Mouse (Mus musculus) heart, embryonic 11.5 days (tissue): ENCODE measurements around the gene Ubfd1. TPM values are rescaled to one million over a fixed set of nuclear protein-coding genes. Genes with fewer than 3 reads are reported as not detected.

Source experiments
- ATAC-seq: fragments of 200-750 bp; cut with Nextera tagmentation; replicated peaks from 2 replicates; pipeline ENCODE4 v1.8.0; 2017; ENCODE audit warnings: moderate library complexity; ENCODE audit not compliant: insufficient number of reproducible peaks, low FRiP score, low TSS enrichment
- H3K27ac ChIP-seq: fragments of 300-500 bp; sonication (generic); 2 replicates; pipeline ENCODE4 v1.5.1; 2014; ENCODE audit warnings: mild to moderate bottlenecking, low read depth, low read length
- H3K27me3 ChIP-seq: fragments of 300-500 bp; sonication (generic); 2 replicates; pipeline ENCODE4 v1.6.1; 2014; ENCODE audit warnings: mild to moderate bottlenecking, low read length, mixed read lengths; ENCODE audit not compliant: control insufficient read depth, insufficient read depth
- H3K36me3 ChIP-seq: fragments of 300-500 bp; sonication (generic); 2 replicates; pipeline ENCODE4 v1.6.1; 2014; ENCODE audit warnings: mild to moderate bottlenecking, low read length, moderate library complexity, mixed read lengths; ENCODE audit not compliant: control insufficient read depth, insufficient read depth
- H3K4me1 ChIP-seq: fragments of 300-500 bp; sonication (generic); 2 replicates; pipeline ENCODE4 v1.6.1; 2014; ENCODE audit warnings: low read length; ENCODE audit not compliant: control insufficient read depth, insufficient read depth
- H3K4me2 ChIP-seq: fragments of 300-500 bp; sonication (generic); 2 replicates; pipeline ENCODE4 v1.6.1; 2014; ENCODE audit warnings: mild to moderate bottlenecking, moderate library complexity
- H3K4me3 ChIP-seq: fragments of 300-500 bp; sonication (generic); 2 replicates; pipeline ENCODE4 v1.5.1; 2014; ENCODE audit warnings: low read depth, low read length
- H3K9ac ChIP-seq: fragments of 300-500 bp; sonication (generic); 2 replicates; pipeline ENCODE4 v1.6.1; 2014; ENCODE audit warnings: mild to moderate bottlenecking, low read depth, low read length, moderate library complexity
- H3K9me3 ChIP-seq: fragments of 300-500 bp; sonication (generic); replicated peaks from 2 replicates; pipeline ENCODE4 v1.6.1; 2016; ENCODE audit warnings: low read length; ENCODE audit not compliant: control insufficient read depth
- WGBS: fragments of 180-500 bp; shearing (Covaris S2); extraction: QIAGEN DNeasy Blood & Tissue Kit; methylation state at CpG from one replicate; pipeline ENCODE4 v1.1.7; 2014; ENCODE audit not compliant: insufficient replicate concordance; 5-methylcytosine and 5-hydroxymethylcytosine counted together
- polyA plus RNA-seq: library from polyadenylated mRNA; unstranded; fragments of >200 nt; fragmentation: Nextera tagmentation; extraction: Ambion mirVana; gene quantifications from 2 replicates; pipeline ENCODE4 v1.2.1, GENCODE M21; 2014

The Ubfd1 gene
- 67.4 and 71.0 TPM in 2 replicates for polyA plus RNA-seq

GRCm38 (mm10) chr7:122066945-122067516 is at the start of gene Ubfd1, which contains the start of gene Ears2:
TSS of gene Ubfd1 (plus strand) at chr7:122067175.
TSS of gene Ears2 (minus strand) at chr7:122067263.
- H3K9me3 ChIP-seq, result no peaks in the 10 kb centered on the region
- H3K36me3 ChIP-seq, result peaks cover 10% of the 10 kb centered on the region
- ATAC-seq, result peak; percentile 97
- peak within 1 kb of the TSS; percentile 94 for H3K4me3 ChIP-seq
- no peaks in the 10 kb centered on the region for H3K27me3 ChIP-seq
- H3K9ac ChIP-seq, result peak within 1 kb of the TSS; percentile 94
- H3K27ac ChIP-seq, result peak within 1 kb of the TSS; percentile 94
- H3K4me2 ChIP-seq, result peak within 1 kb of the TSS; percentile 74
- peaks cover 13% of the 10 kb centered on the region for H3K4me1 ChIP-seq
- WGBS, result under 1% methylated on average over 56 of the region's 60 CpGs

- no peaks in the 10 kb centered on the region for H3K36me3 ChIP-seq
- no peaks in the 10 kb centered on the region for H3K9me3 ChIP-seq
- peak overlapping the region; percentile 88 for H3K4me2 ChIP-seq
- H3K9ac ChIP-seq, result 0 out of 2 replicates have a peak overlapping the region, but pooled peaks have one; percentile 28
- 0 out of 2 replicates have a peak overlapping the region, but pooled peaks have one; percentile 8 for H3K4me3 ChIP-seq
- H3K27ac ChIP-seq, result peak overlapping the region; percentile 41; the same call in 1 of the 2 replicates
- H3K27me3 ChIP-seq, result no peaks in the 10 kb centered on the region
- WGBS, result 66% methylated on average over 3 of the region's 3 CpGs
- H3K4me1 ChIP-seq, result peaks cover 39% of the 10 kb centered on the region
- ATAC-seq, result 0 out of 2 replicates have a peak, but pooled peaks have one; percentile 40
These were observed 48.7 kb upstream of the Ubfd1 start for GRCm38 (mm10) chr7:122018247-122018646.

GRCm38 (mm10) chr7:122018978-122019377 is 48.0 kb upstream of the Ubfd1 start:
- no peak for ATAC-seq
- H3K9ac ChIP-seq, result no peak overlapping the region
- H3K4me3 ChIP-seq, result peak overlapping the region; percentile 8; the same call in 1 of the 2 replicates
- no peaks in the 10 kb centered on the region for H3K9me3 ChIP-seq
- no peaks in the 10 kb centered on the region for H3K36me3 ChIP-seq
- H3K4me1 ChIP-seq, result peaks cover 39% of the 10 kb centered on the region
- peak overlapping the region; percentile 88; the same call in 1 of the 2 replicates for H3K4me2 ChIP-seq
- 83% methylated on average over 7 of the region's 7 CpGs for WGBS
- peak overlapping the region; percentile 41; the same call in 1 of the 2 replicates for H3K27ac ChIP-seq
- H3K27me3 ChIP-seq, result no peaks in the 10 kb centered on the region

- Histone ChIP-seq H3K9me3 (no peaks in the 10 kb centered on the region), H3K27ac (peak overlapping the region; percentile 72), H3K27me3 (no peaks in the 10 kb centered on the region), H3K36me3 (no peaks in the 10 kb centered on the region), H3K9ac (peak overlapping the region; percentile 79), H3K4me1 (peaks cover 31% of the 10 kb centered on the region), H3K4me2 (peak overlapping the region; percentile 88), H3K4me3 (peak overlapping the region; percentile 73)
- WGBS, result 1% methylated on average over 6 of the region's 6 CpGs
- 0 out of 2 replicates have a peak, but pooled peaks have one; percentile 5 for ATAC-seq
These were observed 46.7 kb upstream of the Ubfd1 start for GRCm38 (mm10) chr7:122020273-122020666.

GRCm38 (mm10) chr7:122020667-122021354 is 46.2 kb upstream of the Ubfd1 start, which contains the start of gene Gga2:
TSS of gene Gga2 (minus strand) at chr7:122021222.
- peak within 1 kb of the TSS; percentile 73 for H3K4me3 ChIP-seq
- H3K4me2 ChIP-seq, result peak within 1 kb of the TSS; percentile 88
- no peaks in the 10 kb centered on the region for H3K36me3 ChIP-seq
- no peaks in the 10 kb centered on the region for H3K27me3 ChIP-seq
- H3K4me1 ChIP-seq, result peaks cover 26% of the 10 kb centered on the region
- H3K9ac ChIP-seq, result peak within 1 kb of the TSS; percentile 79
- peak; percentile 83 for ATAC-seq
- no peaks in the 10 kb centered on the region for H3K9me3 ChIP-seq
- under 1% methylated on average over 50 of the region's 50 CpGs for WGBS
- H3K27ac ChIP-seq, result peak within 1 kb of the TSS; percentile 72

- no peaks in the 10 kb centered on the region for H3K27me3 ChIP-seq
- no peak overlapping the region for H3K4me2 ChIP-seq
- H3K36me3 ChIP-seq, result no peaks in the 10 kb centered on the region
- H3K4me1 ChIP-seq, result peaks cover 17% of the 10 kb centered on the region
- 94% methylated on average over 2 of the region's 2 CpGs for WGBS
- no peak overlapping the region for H3K9ac ChIP-seq
- no peak overlapping the region for H3K4me3 ChIP-seq
- H3K9me3 ChIP-seq, result no peaks in the 10 kb centered on the region
- no peak for ATAC-seq
- H3K27ac ChIP-seq, result no peak overlapping the region
These were observed 44.8 kb upstream of the Ubfd1 start for GRCm38 (mm10) chr7:122022131-122022530.

GRCm38 (mm10) chr7:122033371-122033770 is 33.6 kb upstream of the Ubfd1 start:
- no peaks in the 10 kb centered on the region for H3K4me1 ChIP-seq
- no peak overlapping the region for H3K27ac ChIP-seq
- WGBS, result 62% methylated on average over 3 of the region's 3 CpGs
- H3K4me3 ChIP-seq, result no peak overlapping the region
- H3K9me3 ChIP-seq, result no peaks in the 10 kb centered on the region
- peaks cover 3% of the 10 kb centered on the region for H3K36me3 ChIP-seq
- no peak overlapping the region for H3K9ac ChIP-seq
- no peak for ATAC-seq
- H3K4me2 ChIP-seq, result no peak overlapping the region
- no peaks in the 10 kb centered on the region for H3K27me3 ChIP-seq

GRCm38 (mm10) chr7:122034348-122034747 is 32.6 kb upstream of the Ubfd1 start:
- H3K4me3 ChIP-seq, result no peak overlapping the region
- 24% methylated on average over 2 of the region's 2 CpGs for WGBS
- no peaks in the 10 kb centered on the region for H3K4me1 ChIP-seq
- H3K27me3 ChIP-seq, result no peaks in the 10 kb centered on the region
- H3K9ac ChIP-seq, result no peak overlapping the region
- ATAC-seq, result no peak
- no peak overlapping the region for H3K27ac ChIP-seq
- H3K9me3 ChIP-seq, result no peaks in the 10 kb centered on the region
- H3K4me2 ChIP-seq, result no peak overlapping the region
- peaks cover 7% of the 10 kb centered on the region for H3K36me3 ChIP-seq
